Mouse (Mus musculus): Measurements from ENCODE around the gene Abca3.

GRCm38 (mm10) chr17:24407116-24407803 is 55.5 kb downstream of the Abca3 start:
- no peak for TF ChIP-seq CTCF (IDR thresholded peaks at IDR 0.05; ENCODE audit: borderline replicate concordance, insufficient read depth, low read depth, low read length)
- no peak for TF ChIP-seq POLR2A (IDR thresholded peaks at IDR 0.05; ENCODE audit: borderline replicate concordance, insufficient read depth, low read length)
